Mouse (Mus musculus): ENCODE data around the gene Pskh1.

The Pskh1 gene

GRCm38 (mm10) chr8:105961101-105961500, 60.9 kb downstream of the Pskh1 start:
- peak; percentile 70 for DNase-seq

- peak; percentile 65 for DNase-seq
Observed at GRCm38 (mm10) chr8:105961536-105961935, 61.3 kb downstream of the Pskh1 start.

- DNase-seq, result no peak
Observed at GRCm38 (mm10) chr8:105964506-105965265, 64.4 kb downstream of the Pskh1 start.

GRCm38 (mm10) chr8:105965266-105965904, 65.1 kb downstream of the Pskh1 start:
- peak; percentile 69 for DNase-seq

- peak; percentile 87 for DNase-seq
Observed at GRCm38 (mm10) chr8:105965905-105966341, 65.7 kb downstream of the Pskh1 start, which contains the start of gene Slc12a4. Slc12a4 (minus strand) TSS chr8:105966097.

- peak; percentile 79 for DNase-seq
Observed at GRCm38 (mm10) chr8:105966692-105967311, 66.6 kb downstream of the Pskh1 start.

- no peak for DNase-seq
Observed at GRCm38 (mm10) chr8:105969367-105969766, 69.1 kb downstream of the Pskh1 start.

GRCm38 (mm10) chr8:105971019-105971720, 70.9 kb downstream of the Pskh1 start:
- no peak for DNase-seq

GRCm38 (mm10) chr8:105975363-105975762, 75.1 kb downstream of the Pskh1 start:
- DNase-seq, result no peak

GRCm38 (mm10) chr8:105979325-105979724, 79.1 kb downstream of the Pskh1 start, which contains the start of gene Dpep3:
Dpep3 (minus strand) TSS chr8:105979429.
- no peak for DNase-seq

- DNase-seq, result no peak
Observed at GRCm38 (mm10) chr8:105981146-105981545, 80.9 kb downstream of the Pskh1 start.
